Mouse (Mus musculus): ENCODE results near the gene Grik4. TPM values are rescaled to one million over a fixed set of nuclear protein-coding genes. Genes with fewer than 3 reads are reported as not detected.

The Grik4 gene
- polyA plus RNA-seq, 1 experiment from 2014 or later: 1.8 TPM

DNA sequence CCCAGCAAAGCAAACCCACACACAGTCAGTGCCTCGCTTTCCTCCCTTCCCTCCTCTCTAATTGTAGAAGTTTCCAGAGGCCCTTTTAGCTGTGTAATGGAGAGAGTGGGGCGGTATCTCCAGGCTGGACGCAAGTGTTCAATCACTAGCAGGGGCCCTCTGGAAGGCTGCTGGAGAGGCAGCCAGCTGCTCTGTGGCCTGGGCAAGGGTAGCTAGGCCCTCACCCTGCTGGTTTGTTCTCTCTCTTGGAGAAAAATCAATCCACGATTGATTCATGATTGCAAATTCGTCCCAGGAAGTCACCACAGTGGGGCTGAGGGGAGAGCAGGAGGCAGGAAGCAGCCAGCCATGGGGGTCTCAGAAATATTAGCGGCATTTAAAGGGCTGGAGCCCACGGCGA is 271.3 kb downstream of the Grik4 start:
- H3K27me3 ChIP-seq (replicated peaks): no peaks in the 10 kb centered on the region
- WGBS: 38% methylated on average over 8 of the region's 8 CpGs
- no peak overlapping the region for H3K9ac ChIP-seq
- H3K27ac ChIP-seq: peak overlapping the region; percentile 90
- peak; percentile 91 for ATAC-seq
- peaks cover 15% of the 10 kb centered on the region; the same call in 1 of the 2 replicates for H3K4me1 ChIP-seq (replicated peaks)
- no peak overlapping the region for H3K4me3 ChIP-seq (replicated peaks)
- H3K9me3 ChIP-seq: no peaks in the 10 kb centered on the region
- no peaks in the 10 kb centered on the region for H3K36me3 ChIP-seq
- peak overlapping the region; percentile 47 for H3K4me2 ChIP-seq (replicated peaks)

- H3K27ac ChIP-seq: no peak overlapping the region
- H3K4me2 ChIP-seq (replicated peaks): no peak overlapping the region
- no peaks in the 10 kb centered on the region for H3K36me3 ChIP-seq
- 40% methylated on average over 2 of the region's 2 CpGs for WGBS
- ATAC-seq: no peak
- no peaks in the 10 kb centered on the region for H3K27me3 ChIP-seq (replicated peaks)
- no peak overlapping the region for H3K9ac ChIP-seq
- no peak overlapping the region for H3K4me3 ChIP-seq (replicated peaks)
- H3K4me1 ChIP-seq (replicated peaks): peaks cover 15% of the 10 kb centered on the region; the same call in 1 of the 2 replicates
- H3K9me3 ChIP-seq: no peaks in the 10 kb centered on the region
Measured at GRCm38 (mm10) chr9:42670619-42671018, 273.7 kb downstream of the Grik4 start.

DNA sequence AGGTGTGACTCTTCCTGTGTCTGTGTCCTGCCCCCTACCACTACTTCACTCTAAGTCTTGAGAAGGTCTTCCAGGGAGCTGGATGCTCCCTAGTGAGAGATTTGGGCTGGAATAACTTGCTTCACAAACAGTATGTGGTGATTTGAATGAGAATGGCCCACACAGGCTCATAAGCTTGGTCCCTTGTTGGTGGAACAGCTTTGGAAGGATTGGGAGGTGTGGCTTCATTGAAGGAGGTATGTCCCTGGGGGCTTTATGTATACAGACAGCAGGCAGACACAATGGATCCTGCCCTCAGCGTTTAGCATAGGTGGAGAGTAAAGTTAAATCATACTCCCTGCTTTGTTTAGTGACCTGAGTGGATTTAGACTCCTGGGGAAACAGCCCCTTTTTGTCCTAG is 282.8 kb downstream of the Grik4 start:
- Histone ChIP-seq H3K4me1 (replicated peaks) (no peaks in the 10 kb centered on the region), H3K9ac (no peak overlapping the region), H3K4me3 (replicated peaks) (no peak overlapping the region), H3K9me3 (no peaks in the 10 kb centered on the region), H3K36me3 (no peaks in the 10 kb centered on the region), H3K4me2 (replicated peaks) (no peak overlapping the region), H3K27me3 (replicated peaks) (no peaks in the 10 kb centered on the region), H3K27ac (no peak overlapping the region)
- WGBS: 61% methylated on average over 1 of the region's 1 CpGs
- no peak for ATAC-seq

DNA sequence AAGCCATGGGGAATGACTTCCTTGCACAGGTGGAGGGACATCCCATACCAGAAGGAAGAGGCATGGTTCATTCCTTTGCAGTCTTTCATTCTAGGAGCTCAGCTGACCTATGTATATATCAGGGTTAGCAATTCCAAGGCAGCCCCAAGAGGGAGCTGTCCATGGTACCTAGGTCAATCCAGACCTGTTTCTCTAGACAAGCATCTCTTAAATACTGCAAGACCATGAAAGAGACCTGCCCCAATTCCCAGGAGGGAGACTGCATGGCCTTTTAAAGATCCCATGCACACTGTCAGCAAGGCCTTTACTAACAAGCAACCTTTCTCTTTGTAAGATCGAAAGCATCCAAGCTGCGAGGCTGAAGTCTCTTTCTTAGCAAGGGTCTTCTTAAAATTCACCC is 291.5 kb downstream of the Grik4 start:
- WGBS: 78% methylated on average over 2 of the region's 2 CpGs
- Histone ChIP-seq H3K9ac (no peak overlapping the region), H3K27me3 (replicated peaks) (no peaks in the 10 kb centered on the region), H3K4me3 (replicated peaks) (no peak overlapping the region), H3K4me2 (replicated peaks) (no peak overlapping the region), H3K27ac (no peak overlapping the region), H3K36me3 (no peaks in the 10 kb centered on the region), H3K4me1 (replicated peaks) (no peaks in the 10 kb centered on the region), H3K9me3 (no peaks in the 10 kb centered on the region)
- ATAC-seq: no peak

DNA sequence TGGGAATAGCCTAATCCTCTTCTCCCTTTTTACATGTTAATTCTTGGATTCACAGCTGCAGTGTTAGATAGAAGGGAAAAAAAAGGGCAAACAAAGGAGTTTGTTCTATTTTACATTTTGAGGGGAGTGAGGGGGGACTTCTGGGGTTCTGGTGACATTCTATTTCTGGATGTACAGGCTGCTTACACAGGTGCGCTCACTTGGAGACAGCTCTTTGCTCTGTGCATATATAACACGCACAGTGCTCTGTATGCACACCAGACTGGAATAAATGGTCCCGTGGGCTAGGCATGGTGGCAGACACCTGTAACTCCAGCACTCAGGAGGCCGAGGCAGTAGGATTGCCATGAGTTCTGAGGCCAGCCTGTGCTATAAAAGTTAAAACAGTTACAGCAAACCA is 292.0 kb downstream of the Grik4 start:
- Histone ChIP-seq H3K4me3 (replicated peaks) (no peak overlapping the region), H3K4me2 (replicated peaks) (no peak overlapping the region), H3K27ac (no peak overlapping the region), H3K36me3 (no peaks in the 10 kb centered on the region), H3K9me3 (no peaks in the 10 kb centered on the region), H3K27me3 (replicated peaks) (no peaks in the 10 kb centered on the region), H3K4me1 (replicated peaks) (no peaks in the 10 kb centered on the region), H3K9ac (no peak overlapping the region)
- no peak for ATAC-seq
- WGBS: 66% methylated on average over 4 of the region's 4 CpGs

GRCm38 (mm10) chr9:42649872-42650271 is 294.4 kb downstream of the Grik4 start:
- WGBS: 78% methylated on average over 5 of the region's 5 CpGs
- Histone ChIP-seq H3K9me3 (no peaks in the 10 kb centered on the region), H3K4me3 (replicated peaks) (no peak overlapping the region), H3K27ac (no peak overlapping the region), H3K9ac (no peak overlapping the region), H3K36me3 (no peaks in the 10 kb centered on the region), H3K27me3 (replicated peaks) (no peaks in the 10 kb centered on the region), H3K4me2 (replicated peaks) (no peak overlapping the region), H3K4me1 (replicated peaks) (no peaks in the 10 kb centered on the region)
- ATAC-seq: no peak

DNA sequence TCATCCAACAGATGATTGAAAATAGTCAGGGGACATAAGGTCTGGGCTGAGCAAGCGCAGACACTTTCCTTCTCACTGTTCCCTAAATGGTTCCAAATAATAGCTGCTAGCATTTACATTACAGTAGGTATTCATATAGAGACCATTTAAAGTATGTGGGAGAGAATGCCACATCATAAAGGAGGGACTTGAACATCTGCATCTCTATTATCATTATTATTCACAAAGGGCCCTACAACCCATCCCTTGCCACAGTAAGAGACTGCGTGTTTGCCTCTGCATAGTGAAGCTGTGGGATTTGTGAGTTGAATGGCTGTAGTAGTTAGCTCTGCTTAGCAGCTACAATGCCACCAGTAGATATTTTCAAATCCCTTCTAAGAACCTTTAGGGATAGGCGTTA is 296.2 kb downstream of the Grik4 start:
- Histone ChIP-seq H3K9ac (no peak overlapping the region), H3K9me3 (no peaks in the 10 kb centered on the region), H3K27ac (no peak overlapping the region), H3K4me3 (replicated peaks) (no peak overlapping the region), H3K27me3 (replicated peaks) (no peaks in the 10 kb centered on the region), H3K4me2 (replicated peaks) (no peak overlapping the region), H3K36me3 (no peaks in the 10 kb centered on the region), H3K4me1 (replicated peaks) (no peaks in the 10 kb centered on the region)
- ATAC-seq: no peak
- 92% methylated on average over 3 of the region's 3 CpGs for WGBS

- Histone ChIP-seq H3K27me3 (replicated peaks) (no peaks in the 10 kb centered on the region), H3K9me3 (no peaks in the 10 kb centered on the region), H3K4me2 (replicated peaks) (no peak overlapping the region), H3K4me3 (replicated peaks) (no peak overlapping the region), H3K36me3 (no peaks in the 10 kb centered on the region), H3K9ac (no peak overlapping the region), H3K4me1 (replicated peaks) (no peaks in the 10 kb centered on the region), H3K27ac (no peak overlapping the region)
- 66% methylated on average over 3 of the region's 3 CpGs for WGBS
- ATAC-seq: no peak
Measured at GRCm38 (mm10) chr9:42647596-42647995, 296.7 kb downstream of the Grik4 start.

DNA sequence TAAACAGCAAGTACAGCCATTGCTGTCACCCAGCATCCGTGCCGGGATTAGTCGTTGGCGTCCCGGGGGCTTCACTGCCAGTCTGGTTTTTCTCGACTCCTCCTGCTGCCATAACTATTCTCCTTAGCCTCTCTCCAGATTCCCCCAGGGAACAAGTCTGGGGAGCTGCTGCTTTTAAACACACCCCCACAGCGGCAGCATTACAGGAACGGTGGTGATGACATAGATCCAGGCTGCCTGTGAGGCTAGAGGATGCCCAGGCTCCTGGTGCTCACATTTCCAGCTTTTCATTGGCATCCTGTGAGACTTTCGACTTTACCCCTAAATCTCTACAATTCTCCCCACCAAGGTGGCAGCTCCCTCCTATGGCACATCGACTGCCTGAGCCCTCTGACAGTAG is 297.5 kb downstream of the Grik4 start:
- Histone ChIP-seq H3K9ac (no peak overlapping the region), H3K4me3 (replicated peaks) (no peak overlapping the region), H3K4me1 (replicated peaks) (no peaks in the 10 kb centered on the region; the same call in 1 of the 2 replicates), H3K4me2 (replicated peaks) (no peak overlapping the region), H3K9me3 (no peaks in the 10 kb centered on the region), H3K27ac (no peak overlapping the region), H3K27me3 (replicated peaks) (no peaks in the 10 kb centered on the region), H3K36me3 (no peaks in the 10 kb centered on the region)
- ATAC-seq: no peak
- 62% methylated on average over 10 of the region's 10 CpGs for WGBS

DNA sequence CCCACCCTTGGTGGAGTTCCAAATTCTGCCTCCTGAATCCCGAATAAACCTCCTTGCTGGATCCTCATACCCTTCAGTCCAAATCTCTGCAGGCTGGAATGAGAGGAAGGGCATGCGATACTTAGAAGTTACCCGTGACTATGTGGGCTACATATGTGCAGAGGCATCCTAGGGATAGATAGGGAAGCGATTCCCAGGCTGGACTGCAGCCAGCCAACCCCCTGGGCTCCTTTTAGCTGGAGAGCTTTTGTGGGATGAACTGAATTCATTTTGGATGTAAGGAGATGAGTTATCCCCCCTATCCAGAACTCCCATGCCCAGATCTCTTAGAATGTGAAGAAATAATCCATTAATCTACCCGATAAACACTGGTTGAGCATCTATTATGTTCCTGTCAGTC is 299.1 kb downstream of the Grik4 start:
- H3K4me1 ChIP-seq (replicated peaks): no peaks in the 10 kb centered on the region; the same call in 1 of the 2 replicates
- H3K4me3 ChIP-seq (replicated peaks): no peak overlapping the region
- H3K27ac ChIP-seq: no peak overlapping the region
- 89% methylated on average over 5 of the region's 5 CpGs for WGBS
- H3K9ac ChIP-seq: no peak overlapping the region
- no peaks in the 10 kb centered on the region for H3K9me3 ChIP-seq
- no peak overlapping the region for H3K4me2 ChIP-seq (replicated peaks)
- H3K36me3 ChIP-seq: no peaks in the 10 kb centered on the region
- no peak for ATAC-seq
- H3K27me3 ChIP-seq (replicated peaks): no peaks in the 10 kb centered on the region

- ATAC-seq: no peak
- H3K9me3 ChIP-seq: no peaks in the 10 kb centered on the region
- H3K27ac ChIP-seq: no peak overlapping the region
- no peaks in the 10 kb centered on the region for H3K36me3 ChIP-seq
- 67% methylated on average over 5 of the region's 5 CpGs for WGBS
- H3K9ac ChIP-seq: no peak overlapping the region
- H3K27me3 ChIP-seq (replicated peaks): no peaks in the 10 kb centered on the region
- no peak overlapping the region for H3K4me3 ChIP-seq (replicated peaks)
- H3K4me2 ChIP-seq (replicated peaks): no peak overlapping the region
- H3K4me1 ChIP-seq (replicated peaks): no peaks in the 10 kb centered on the region; the same call in 1 of the 2 replicates
Measured at GRCm38 (mm10) chr9:42642821-42643220, 301.5 kb downstream of the Grik4 start.

- ATAC-seq: peak; percentile 68; the same call in 1 of the 2 replicates
- H3K9ac ChIP-seq: no peak overlapping the region
Measured at GRCm38 (mm10) chr9:42641550-42642117, 302.7 kb downstream of the Grik4 start.

GRCm38 (mm10) chr9:42636446-42636845 is 307.8 kb downstream of the Grik4 start:
- no peak overlapping the region for H3K4me3 ChIP-seq (replicated peaks)
- WGBS: 78% methylated on average over 10 of the region's 10 CpGs
- ATAC-seq: no peak
- H3K4me2 ChIP-seq (replicated peaks): no peak overlapping the region
- no peak overlapping the region for H3K9ac ChIP-seq
- no peaks in the 10 kb centered on the region for H3K4me1 ChIP-seq (replicated peaks)
- H3K36me3 ChIP-seq: no peaks in the 10 kb centered on the region
- no peak overlapping the region for H3K27ac ChIP-seq
- no peaks in the 10 kb centered on the region for H3K27me3 ChIP-seq (replicated peaks)
- H3K9me3 ChIP-seq: no peaks in the 10 kb centered on the region

More at GRCm38 (mm10) chr9:42641550-42642117, 302.7 kb downstream of the Grik4 start:
- H3K4me2 ChIP-seq (replicated peaks): no peak overlapping the region
- no peak overlapping the region for H3K27ac ChIP-seq
- no peaks in the 10 kb centered on the region; the same call in 1 of the 2 replicates for H3K4me1 ChIP-seq (replicated peaks)
- H3K36me3 ChIP-seq: no peaks in the 10 kb centered on the region
- H3K9me3 ChIP-seq: no peaks in the 10 kb centered on the region
- WGBS: 58% methylated on average over 11 of the region's 11 CpGs
- H3K27me3 ChIP-seq (replicated peaks): no peaks in the 10 kb centered on the region
- no peak overlapping the region for H3K4me3 ChIP-seq (replicated peaks)
